Mouse (Mus musculus) thymus, adult 2 months (tissue): ENCODE measurements around the gene Krt23. TPM values are rescaled to one million over a fixed set of nuclear protein-coding genes. Genes with fewer than 3 reads are reported as not detected.
A peak's percentile ranks its signal among the peaks of the same experiment; 100 is the strongest.

Source experiments
- DNase-seq: peaks from one replicate; pipeline ENCODE4 v3.0.0; 2021
- H3K27ac ChIP-seq: fragments of 200-500 bp; 2 replicates; pipeline ENCODE4 v1.5.1; 2012; ENCODE audit warnings: low read length, control low read depth; ENCODE audit not compliant: control insufficient read depth, insufficient read depth
- H3K27me3 ChIP-seq: fragments of 200-500 bp; 2 replicates; pipeline ENCODE4 v1.6.1; 2012; ENCODE audit warnings: mild to moderate bottlenecking, low read length, moderate library complexity, mixed read lengths; ENCODE audit not compliant: control insufficient read depth, insufficient read depth
- H3K36me3 ChIP-seq: fragments of 200-500 bp; 2 replicates; pipeline ENCODE4 v1.6.1; 2012; ENCODE audit warnings: mild to moderate bottlenecking, low read length, moderate library complexity; ENCODE audit not compliant: control insufficient read depth, insufficient read depth
- H3K4me1 ChIP-seq: fragments of 200-500 bp; replicated peaks from 2 replicates; pipeline ENCODE4 v1.6.1; 2012; ENCODE audit warnings: low read length; ENCODE audit not compliant: control insufficient read depth, insufficient read depth
- H3K4me3 ChIP-seq: fragments of 200-500 bp; 2 replicates; pipeline ENCODE4 v1.5.1; 2012; ENCODE audit warnings: mild to moderate bottlenecking, low read length, control low read depth, moderate library complexity; ENCODE audit not compliant: control insufficient read depth, insufficient read depth
- CTCF ChIP-seq: fragments of 200-500 bp; IDR thresholded peaks from 2 replicates; pipeline ENCODE4 v1.5.1; 2012; ENCODE audit warnings: mild to moderate bottlenecking, control low read depth, low read length, moderate library complexity, borderline replicate concordance; ENCODE audit not compliant: control insufficient read depth, poor library complexity, insufficient read depth; ENCODE audit errors: extremely low read depth
- POLR2A ChIP-seq: fragments of 200-500 bp; IDR thresholded peaks from 2 replicates; pipeline ENCODE4 v1.6.1; 2012; ENCODE audit warnings: mild to moderate bottlenecking, low read length, control low read depth, moderate library complexity; ENCODE audit not compliant: control insufficient read depth, poor library complexity, insufficient read depth; ENCODE audit errors: extremely low read depth
- WGBS: fragments of 180-500 bp; shearing (Covaris S2); methylation state at CpG from one replicate; pipeline ENCODE4 v1.1.7; 2018; 5-methylcytosine and 5-hydroxymethylcytosine counted together
- polyA plus RNA-seq: library from polyadenylated mRNA; depleted of rRNA; stranded (reverse); fragments of >200 nt; gene quantifications from 2 replicates; pipeline ENCODE4 v1.2.3, GENCODE M21; 2012

Krt23 gene
- polyA plus RNA-seq, 1 experiment = 1.7 TPM

DNA sequence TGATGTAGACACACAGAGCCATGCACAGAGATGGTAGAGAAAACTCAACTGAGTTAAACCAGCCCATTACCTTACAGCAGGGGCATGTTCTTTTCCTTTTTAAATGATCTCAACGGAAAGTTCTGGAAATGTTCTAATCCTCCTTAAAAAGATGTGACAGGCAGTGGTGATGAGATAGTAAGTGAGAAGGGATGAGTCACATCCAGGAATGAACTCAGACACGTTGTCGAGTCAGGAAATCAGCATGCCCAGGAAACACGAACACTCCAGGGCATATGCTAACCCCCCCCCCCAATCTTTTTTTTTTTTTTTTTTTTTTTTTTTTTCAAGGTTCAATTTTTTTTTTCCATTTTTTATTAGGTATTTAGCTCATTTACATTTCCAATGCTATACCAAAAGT is 20.5 kb downstream of the Krt23 start:
- DNase-seq = no peak
- no peaks in the 10 kb centered on the region for H3K4me1 ChIP-seq
- TF ChIP-seq POLR2A = no peak
- TF ChIP-seq CTCF = no peak
- H3K27ac ChIP-seq = no peak overlapping the region
- H3K27me3 ChIP-seq = no peaks in the 10 kb centered on the region
- H3K4me3 ChIP-seq = no peak overlapping the region
- H3K36me3 ChIP-seq = no peaks in the 10 kb centered on the region
- 66% methylated on average over 4 of the region's 4 CpGs for WGBS

DNA sequence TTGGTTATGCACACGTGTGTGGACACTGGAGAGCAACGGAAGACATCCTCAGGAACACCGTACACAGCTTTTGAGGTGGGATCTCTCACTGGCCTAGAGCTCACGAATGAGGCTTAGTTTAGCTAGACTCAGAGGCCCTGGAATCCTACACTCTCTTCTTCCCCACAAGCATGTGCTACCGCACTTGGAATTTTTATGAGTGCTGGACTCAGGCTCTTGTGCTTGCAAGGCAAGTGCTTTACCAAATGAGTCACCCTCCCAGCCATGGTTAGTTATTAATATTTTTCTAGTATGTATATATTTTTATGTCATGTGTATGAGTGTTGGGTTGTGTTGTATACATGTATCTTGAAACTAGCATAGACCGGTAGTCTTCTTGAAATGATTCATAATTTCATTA is 21.0 kb downstream of the Krt23 start:
- no peaks in the 10 kb centered on the region for H3K36me3 ChIP-seq
- no peak for DNase-seq
- TF ChIP-seq POLR2A = no peak
- no peak for TF ChIP-seq CTCF
- no peaks in the 10 kb centered on the region for H3K4me1 ChIP-seq
- H3K27me3 ChIP-seq = no peaks in the 10 kb centered on the region
- 91% methylated on average over 6 of the region's 6 CpGs for WGBS
- H3K27ac ChIP-seq = no peak overlapping the region
- no peak overlapping the region for H3K4me3 ChIP-seq

DNA sequence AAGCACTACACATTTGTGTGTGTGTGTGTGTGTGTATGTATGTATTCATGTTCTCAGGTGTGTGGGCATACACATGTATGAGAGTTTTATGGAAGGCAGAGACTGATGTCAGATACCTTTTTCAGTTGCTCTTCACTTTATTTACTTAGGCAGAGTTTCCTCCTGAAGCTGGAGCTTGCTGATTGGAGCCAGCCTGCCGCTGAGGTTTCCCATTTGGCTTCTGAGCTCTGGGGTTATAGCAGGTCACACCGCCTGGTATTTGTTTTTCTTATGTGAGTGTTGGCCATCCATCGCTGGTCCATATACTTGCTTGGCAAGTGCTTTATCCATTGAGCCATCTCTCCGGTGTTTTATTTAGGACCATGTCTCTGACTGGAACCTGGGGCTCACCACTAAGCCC is 23.7 kb downstream of the Krt23 start:
- 84% methylated on average over 4 of the region's 4 CpGs for WGBS
- no peaks in the 10 kb centered on the region for H3K4me1 ChIP-seq
- DNase-seq = no peak
- TF ChIP-seq CTCF (no peak), POLR2A (no peak)
- H3K27ac ChIP-seq = no peak overlapping the region
- no peaks in the 10 kb centered on the region for H3K27me3 ChIP-seq
- H3K36me3 ChIP-seq = no peaks in the 10 kb centered on the region
- H3K4me3 ChIP-seq = no peak overlapping the region

DNA sequence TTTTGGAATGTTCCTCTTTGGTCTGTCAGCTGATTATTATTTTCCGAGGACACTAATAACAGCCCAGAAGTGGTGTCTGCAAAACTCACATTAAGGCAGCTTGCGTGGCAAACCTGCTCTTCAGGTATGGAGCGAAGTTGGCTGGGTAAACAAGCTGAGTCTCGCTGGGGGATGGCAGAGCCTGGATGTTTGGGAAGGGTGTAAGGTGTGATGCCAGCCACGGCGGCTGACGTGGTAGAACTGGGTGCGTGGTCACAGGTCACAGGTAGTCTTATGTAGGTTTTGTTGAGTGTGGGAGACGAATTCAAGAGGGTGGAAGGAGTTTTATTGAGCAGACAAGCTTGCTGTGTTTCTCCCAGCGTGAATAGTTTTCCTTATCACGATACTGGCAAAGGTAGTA is 24.4 kb downstream of the Krt23 start:
- Histone ChIP-seq H3K27me3 (no peaks in the 10 kb centered on the region), H3K36me3 (no peaks in the 10 kb centered on the region), H3K4me3 (no peak overlapping the region), H3K4me1 (no peaks in the 10 kb centered on the region), H3K27ac (no peak overlapping the region)
- DNase-seq = no peak
- no peak for TF ChIP-seq CTCF
- TF ChIP-seq POLR2A = no peak
- WGBS = 87% methylated on average over 11 of the region's 11 CpGs

DNA sequence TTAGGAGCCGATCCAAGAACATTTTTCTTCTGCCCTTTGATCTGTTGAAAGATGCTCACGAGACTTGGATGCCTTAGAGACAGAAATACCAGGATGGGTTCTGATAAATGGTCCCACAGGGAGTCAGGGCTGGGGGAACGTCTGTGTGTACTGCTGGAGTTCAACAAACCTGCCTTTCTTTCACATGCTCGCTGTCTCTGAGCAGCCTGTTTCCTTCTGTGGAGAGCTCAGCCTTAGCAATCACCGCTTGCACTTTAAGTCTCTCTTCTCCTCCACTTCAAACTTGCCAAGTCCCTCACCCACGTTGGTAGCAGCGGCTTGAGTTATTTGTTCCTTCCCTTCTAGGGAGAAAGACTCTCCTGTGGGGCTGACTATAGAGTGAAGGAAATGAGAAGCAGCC is 26.6 kb downstream of the Krt23 start:
- no peaks in the 10 kb centered on the region for H3K4me1 ChIP-seq
- no peak overlapping the region for H3K27ac ChIP-seq
- DNase-seq = no peak
- no peaks in the 10 kb centered on the region for H3K36me3 ChIP-seq
- no peak overlapping the region for H3K4me3 ChIP-seq
- WGBS = 41% methylated on average over 7 of the region's 7 CpGs
- TF ChIP-seq CTCF (no peak), POLR2A (no peak)
- H3K27me3 ChIP-seq = no peaks in the 10 kb centered on the region

DNA sequence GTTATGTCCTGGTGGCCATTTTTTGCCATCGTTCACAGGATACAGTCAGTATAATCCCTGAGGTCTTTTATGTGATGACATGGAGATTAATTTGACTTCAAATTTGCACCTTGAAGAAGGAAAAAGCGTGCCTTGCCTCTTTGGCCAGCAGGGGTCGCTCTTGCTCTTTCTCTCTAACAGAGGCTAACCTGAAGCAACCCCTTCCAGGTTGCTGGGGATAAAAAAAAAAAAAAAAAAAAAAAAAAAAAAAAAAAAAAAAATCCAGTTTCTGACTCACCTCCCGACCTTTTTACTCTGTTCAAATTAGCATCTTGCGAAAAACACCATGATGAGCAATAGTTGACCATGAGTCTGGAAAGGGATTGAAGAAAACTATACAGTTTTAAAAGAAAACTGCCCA is 28.1 kb downstream of the Krt23 start:
- Histone ChIP-seq H3K4me1 (no peaks in the 10 kb centered on the region), H3K4me3 (no peak overlapping the region), H3K27ac (no peak overlapping the region), H3K36me3 (no peaks in the 10 kb centered on the region), H3K27me3 (no peaks in the 10 kb centered on the region)
- WGBS = 13% methylated on average over 5 of the region's 5 CpGs
- DNase-seq = peak; percentile 59
- no peak for TF ChIP-seq CTCF
- TF ChIP-seq POLR2A = no peak

DNA sequence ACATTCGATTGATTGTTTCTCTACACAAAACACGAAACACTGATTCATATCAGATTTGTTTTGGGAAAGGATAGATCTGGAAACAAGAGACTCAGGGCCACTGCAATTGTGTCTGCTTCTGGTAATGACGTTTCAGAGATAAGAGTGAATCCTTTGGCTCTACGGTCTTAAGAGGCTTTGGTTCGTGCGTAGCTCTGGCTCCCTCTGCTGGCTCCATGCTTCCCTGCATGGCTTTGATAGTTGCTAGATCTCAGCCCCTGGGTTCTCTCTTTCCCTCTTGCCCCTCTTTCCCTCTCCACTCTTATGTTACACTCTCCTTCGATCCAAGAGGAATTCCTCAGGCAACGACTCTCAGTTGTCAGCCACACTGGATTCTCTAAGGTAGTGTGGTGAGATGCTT is 29.8 kb downstream of the Krt23 start:
- no peak overlapping the region for H3K27ac ChIP-seq
- WGBS = 11% methylated on average over 8 of the region's 8 CpGs
- no peaks in the 10 kb centered on the region for H3K4me1 ChIP-seq
- H3K4me3 ChIP-seq = no peak overlapping the region
- DNase-seq = peak; percentile 43
- no peaks in the 10 kb centered on the region for H3K36me3 ChIP-seq
- TF ChIP-seq POLR2A (no peak), CTCF (no peak)
- no peaks in the 10 kb centered on the region for H3K27me3 ChIP-seq
